Mouse (Mus musculus): ENCODE data around the gene Rpl36al. TPM values are rescaled to one million over a fixed set of nuclear protein-coding genes. Genes with fewer than 3 reads are reported as not detected.
"Not testable (repeated sequence)": the region's sequence is repeated elsewhere in the genome, so short reads cannot be mapped to it uniquely, and the experiment has no call there.

Gene Rpl36al
- polyA plus RNA-seq, 2 experiments, result 515 to 643 TPM

DNA sequence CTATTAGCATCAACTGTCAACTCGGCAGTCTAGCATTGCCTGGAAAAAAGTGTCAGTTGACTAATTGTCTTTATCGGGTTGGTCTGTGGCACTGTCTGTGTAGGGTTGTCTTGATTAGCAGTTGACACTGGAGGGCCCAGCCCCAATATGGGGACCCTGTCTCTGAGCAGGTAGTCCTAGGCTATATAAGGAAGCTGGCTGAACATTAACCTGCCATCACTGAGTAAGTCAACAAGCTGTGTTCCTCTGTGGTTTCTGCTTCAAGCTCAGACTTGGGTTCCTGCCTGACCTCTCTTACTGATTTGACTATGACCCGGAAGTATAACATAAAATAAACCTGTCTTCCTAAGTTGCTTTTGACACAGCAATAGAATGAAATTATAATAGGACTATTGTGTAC lies 7.9 kb downstream of the Rpl36al start:
- no peaks in the 10 kb centered on the region for H3K9me3 ChIP-seq (ENCODE audit: control insufficient read depth, low read length)
- H3K4me2 ChIP-seq (ENCODE audit: low read depth), result no peak overlapping the region
- ATAC-seq (ENCODE audit: insufficient read depth) (no peak), DNase-seq (ENCODE audit: low read depth in 3 of 3, low spot score in 3 of 3) (no peak)
- no peaks in the 10 kb centered on the region; a peak in 1 of 4 replicates for H3K4me1 ChIP-seq (replicated peaks; ENCODE audit: control insufficient read depth in 2 of 2, insufficient read depth in 2 of 2, low read length in 1 of 2)
- no peak for TF ChIP-seq CTCF (IDR thresholded peaks at IDR 0.05; ENCODE audit: low read depth)
- H3K4me3 ChIP-seq (ENCODE audit: insufficient read depth in 1 of 2, low read depth in 2 of 2, low read length in 2 of 2), result no peak overlapping the region
- H3K36me3 ChIP-seq (replicated peaks; ENCODE audit: control insufficient read depth, insufficient read depth, low read depth), result peaks cover 39% of the 10 kb centered on the region
- no peak overlapping the region for H3K27ac ChIP-seq
- WGBS (ENCODE audit: insufficient replicate concordance), result 70% methylated on average over 3 of the region's 3 CpGs
- no peaks in the 10 kb centered on the region for H3K27me3 ChIP-seq (ENCODE audit: control insufficient read depth, insufficient read depth, low read length)
- H3K9ac ChIP-seq (replicated peaks), result no peak overlapping the region

DNA sequence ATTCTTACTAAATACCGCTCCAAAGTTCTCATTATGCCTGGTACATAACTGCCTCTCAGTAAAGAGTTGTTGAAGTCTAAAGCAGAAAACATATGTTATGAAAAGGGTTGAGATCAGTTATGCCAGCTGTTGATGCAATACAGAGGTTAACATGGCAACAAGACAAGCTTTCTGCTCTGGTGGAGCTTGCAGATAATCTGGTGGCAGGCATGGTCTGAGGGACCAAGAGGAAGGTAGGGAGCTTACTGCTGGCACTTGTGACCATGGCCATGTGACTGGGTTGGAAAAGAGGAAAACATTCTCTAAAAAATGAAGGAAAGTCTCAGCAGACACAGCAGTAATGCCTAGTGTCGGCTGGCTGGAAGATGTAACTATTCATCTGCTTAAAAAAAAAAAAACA lies 12.6 kb downstream of the Rpl36al start:
- WGBS (ENCODE audit: insufficient replicate concordance), result 83% methylated on average over 2 of the region's 2 CpGs
- no peak for ATAC-seq (ENCODE audit: insufficient read depth)
- peaks cover 8 to 13% of the 10 kb centered on the region in 2 experiments for H3K4me1 ChIP-seq (replicated peaks; ENCODE audit: control insufficient read depth in 2 of 2, insufficient read depth in 2 of 2, low read length in 1 of 2)

DNA sequence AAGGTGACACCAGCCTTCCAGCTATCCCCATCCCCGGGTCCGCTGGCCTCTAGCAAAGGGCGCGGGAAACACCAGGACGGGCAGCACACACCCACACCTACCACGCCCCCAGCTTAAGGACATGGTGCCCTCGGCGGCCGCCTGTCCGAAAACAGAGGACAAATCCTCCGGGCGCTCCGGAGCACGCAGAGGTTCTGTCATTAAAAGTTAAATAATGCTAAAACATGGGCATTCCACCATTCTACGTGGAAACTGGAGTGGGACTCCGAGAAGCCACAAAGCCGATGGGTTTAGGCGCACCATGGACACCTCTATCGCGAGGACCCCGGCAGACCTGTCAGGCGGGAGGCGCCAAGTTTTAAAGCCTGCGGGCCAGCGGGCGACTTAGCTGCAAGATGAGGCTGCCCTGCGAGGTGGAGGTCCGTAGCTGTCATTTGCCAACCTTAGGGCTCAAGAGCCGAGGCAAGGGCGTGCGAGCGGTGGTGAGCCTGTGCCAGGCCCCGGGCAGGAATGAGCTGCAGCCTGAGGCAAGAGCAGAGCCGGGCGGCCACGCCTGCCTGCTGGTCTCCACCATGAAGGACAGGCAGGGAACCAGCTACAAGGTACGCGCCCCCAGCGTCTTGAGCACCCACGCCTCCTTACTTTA lies 15.3 kb downstream of the Rpl36al start, which contains the start of gene Lrr1:
TSS of gene Lrr1 (plus strand) at position 354 of the 646 bp plus-strand sequence.
- under 1% methylated on average over 40 of the region's 40 CpGs for WGBS (ENCODE audit: insufficient replicate concordance)
- H3K9me3 ChIP-seq (ENCODE audit: control insufficient read depth, low read length), result no peaks in the 10 kb centered on the region
- H3K27ac ChIP-seq, result peak within 1 kb of the TSS; percentile 61
- DNase-seq (ENCODE audit: low read depth in 3 of 3, low spot score in 3 of 3) (peak; percentile 67 to 75 (median 71)), ATAC-seq (ENCODE audit: insufficient read depth) (peak; percentile 92)
- H3K9ac ChIP-seq (replicated peaks), result peak within 1 kb of the TSS; percentile 84
- peak within 1 kb of the TSS; percentile 77 to 92 for H3K4me3 ChIP-seq (ENCODE audit: insufficient read depth in 1 of 2, low read depth in 2 of 2, low read length in 2 of 2)
- TF ChIP-seq CTCF (IDR thresholded peaks at IDR 0.05; ENCODE audit: low read depth) (peak; percentile 44), EP300 (IDR thresholded peaks at IDR 0.05; ENCODE audit: low read depth) (peak; percentile 79)
- H3K4me1 ChIP-seq (replicated peaks; ENCODE audit: control insufficient read depth in 2 of 2, insufficient read depth in 2 of 2, low read length in 1 of 2), result peaks cover 12 to 18% of the 10 kb centered on the region in 2 experiments
- H3K4me2 ChIP-seq (ENCODE audit: low read depth), result peak within 1 kb of the TSS; percentile 81
- H3K36me3 ChIP-seq (replicated peaks; ENCODE audit: control insufficient read depth, insufficient read depth, low read depth), result peaks cover 12% of the 10 kb centered on the region
- no peaks in the 10 kb centered on the region for H3K27me3 ChIP-seq (ENCODE audit: control insufficient read depth, insufficient read depth, low read length)

More for the DNA sequence above, 12.6 kb downstream of the Rpl36al start:
- Histone ChIP-seq H3K9me3 (ENCODE audit: control insufficient read depth, low read length) (no peaks in the 10 kb centered on the region), H3K4me2 (ENCODE audit: low read depth) (no peak overlapping the region), H3K4me3 (ENCODE audit: insufficient read depth in 1 of 2, low read depth in 2 of 2, low read length in 2 of 2) (no peak overlapping the region), H3K36me3 (replicated peaks; ENCODE audit: control insufficient read depth, insufficient read depth, low read depth) (peaks cover 29% of the 10 kb centered on the region), H3K27me3 (ENCODE audit: control insufficient read depth, insufficient read depth, low read length) (no peaks in the 10 kb centered on the region), H3K9ac (replicated peaks) (no peak overlapping the region; the same call in 1 of the 2 replicates), H3K27ac (no peak overlapping the region)
- DNase-seq (ENCODE audit: low read depth in 3 of 3, low spot score in 3 of 3), result no peak
- TF ChIP-seq CTCF (IDR thresholded peaks at IDR 0.05; ENCODE audit: low read depth) (no peak), EP300 (IDR thresholded peaks at IDR 0.05; ENCODE audit: low read depth) (no peak)

DNA sequence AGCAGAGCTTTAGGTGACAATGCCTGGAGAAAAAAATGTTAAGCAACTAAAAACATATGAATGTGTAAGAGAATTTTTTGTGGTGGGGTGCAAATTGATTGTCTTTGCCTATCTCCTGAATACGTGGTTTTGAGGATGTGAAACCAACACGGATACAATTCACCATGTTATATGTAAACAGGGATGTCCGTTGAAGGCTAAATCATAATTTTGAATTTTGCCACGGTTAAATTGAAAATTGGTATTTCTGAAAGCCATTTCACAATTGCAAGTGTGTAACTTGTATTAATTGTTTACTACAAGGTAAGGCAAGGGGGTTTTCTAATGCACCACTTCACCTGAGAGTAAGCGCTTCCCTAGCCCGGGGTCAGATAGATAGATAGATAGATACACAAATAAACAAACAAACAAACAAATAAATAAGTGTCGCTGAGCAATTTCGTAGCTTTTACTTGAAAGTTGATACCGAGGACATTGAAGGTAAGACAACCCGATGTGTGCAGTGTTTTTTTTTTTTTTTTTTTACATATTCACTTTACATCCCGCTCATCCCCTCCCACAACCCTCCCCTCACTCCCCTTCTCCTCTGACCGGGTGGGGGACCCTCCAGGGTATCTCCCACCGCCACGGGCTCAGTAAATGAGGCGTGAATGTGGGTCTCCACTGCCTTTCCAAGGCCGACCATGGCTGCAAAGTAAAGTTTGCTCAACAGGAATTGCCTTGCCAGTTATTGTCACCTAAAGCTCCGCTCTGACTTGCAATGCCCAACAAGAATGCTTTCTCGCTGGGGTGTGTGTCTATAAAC lies 16.0 kb downstream of the Rpl36al start:
- Histone ChIP-seq H3K9ac (replicated peaks) (peak overlapping the region; percentile 84), H3K27ac (no peak overlapping the region; the same call in 1 of the 2 replicates), H3K9me3 (ENCODE audit: control insufficient read depth, low read length) (no peaks in the 10 kb centered on the region), H3K4me1 (replicated peaks; ENCODE audit: control insufficient read depth in 2 of 2, insufficient read depth in 2 of 2, low read length in 1 of 2) (peaks cover 12 to 18% of the 10 kb centered on the region in 2 experiments), H3K4me3 (ENCODE audit: insufficient read depth in 1 of 2, low read depth in 2 of 2, low read length in 2 of 2) (peak overlapping the region; percentile 77 to 92), H3K27me3 (ENCODE audit: control insufficient read depth, insufficient read depth, low read length) (no peaks in the 10 kb centered on the region), H3K4me2 (ENCODE audit: low read depth) (peak overlapping the region; percentile 81), H3K36me3 (replicated peaks; ENCODE audit: control insufficient read depth, insufficient read depth, low read depth) (peaks cover 6% of the 10 kb centered on the region)
- 9% methylated on average over 18 of the region's 18 CpGs for whole genome bisulfite sequencing (ENCODE audit: insufficient replicate concordance)
- no peak for DNase-seq (ENCODE audit: low read depth in 3 of 3, low spot score in 3 of 3)
- TF ChIP-seq EP300 (IDR thresholded peaks at IDR 0.05; ENCODE audit: low read depth) (no peak), CTCF (IDR thresholded peaks at IDR 0.05; ENCODE audit: low read depth) (no peak)
- no peak; the same call in 1 of the 2 replicates for ATAC-seq (ENCODE audit: insufficient read depth)

DNA sequence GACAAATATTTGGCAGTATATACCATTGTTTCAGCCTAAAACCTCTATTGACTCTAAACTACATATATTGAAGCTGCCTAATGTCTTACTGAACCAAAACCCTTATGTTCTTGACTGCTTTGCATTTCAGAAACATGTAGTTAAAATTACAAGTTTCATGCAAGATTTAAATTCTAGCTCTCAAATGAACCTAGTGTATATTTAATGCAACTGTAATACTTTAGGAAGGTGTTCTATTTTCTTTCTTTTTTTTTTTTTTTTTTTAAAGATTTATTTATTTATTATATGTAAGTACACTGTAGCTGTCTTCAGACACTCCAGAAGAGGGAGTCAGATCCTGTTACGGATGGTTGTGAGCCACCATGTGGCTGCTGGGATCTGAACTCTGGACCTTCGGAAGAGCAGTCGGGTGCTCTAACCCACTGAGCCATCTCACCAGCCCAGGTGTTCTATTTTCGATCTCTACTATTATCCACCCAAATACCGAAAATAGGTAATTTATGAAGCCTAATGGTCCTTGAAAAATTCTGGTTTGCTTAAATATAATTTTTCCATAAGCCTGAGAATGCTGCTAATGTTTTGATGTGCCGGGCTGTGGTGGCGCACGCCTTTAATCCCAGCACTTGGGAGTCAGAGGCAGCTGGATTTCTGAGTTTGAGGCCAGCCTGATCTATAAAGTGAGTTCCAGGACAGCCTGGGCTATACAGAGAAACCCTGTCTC lies 16.9 kb downstream of the Rpl36al start:
- not testable (repeated sequence) for H3K4me2 ChIP-seq (ENCODE audit: low read depth); H3K27ac ChIP-seq; DNase-seq (ENCODE audit: low read depth in 3 of 3, low spot score in 3 of 3); H3K9ac ChIP-seq (replicated peaks); H3K9me3 ChIP-seq (ENCODE audit: control insufficient read depth, low read length); H3K27me3 ChIP-seq (ENCODE audit: control insufficient read depth, insufficient read depth, low read length); H3K36me3 ChIP-seq (replicated peaks; ENCODE audit: control insufficient read depth, insufficient read depth, low read depth); ATAC-seq (ENCODE audit: insufficient read depth)
- Histone ChIP-seq H3K4me3 (ENCODE audit: insufficient read depth in 1 of 2, low read depth in 2 of 2, low read length in 2 of 2) (0 out of 4 replicates have a peak overlapping the region, but pooled peaks of 1 of the 2 experiments have one; percentile 92), H3K4me1 (replicated peaks; ENCODE audit: control insufficient read depth in 2 of 2, insufficient read depth in 2 of 2, low read length in 1 of 2) (peaks cover 12 to 18% of the 10 kb centered on the region in 2 experiments)
- 74% methylated on average over 8 of the region's 8 CpGs for WGBS (ENCODE audit: insufficient replicate concordance)
